Mouse (Mus musculus) left cerebral cortex, adult 6 months (tissue): ENCODE measurements around the gene A630073D07Rik. TPM values are rescaled to one million over a fixed set of nuclear protein-coding genes. Genes with fewer than 3 reads are reported as not detected.

Experiments used
- long read RNA-seq, 2 experiments: library from polyadenylated mRNA; unstranded; transcript quantifications; one replicate each; pipeline ENCODE4 v2.0.0; 2019 to 2020
- polyA plus RNA-seq: library from polyadenylated mRNA; unstranded; fragments of <200 nt; fragmentation: Nextera tagmentation; gene quantifications from 2 replicates; pipeline ENCODE4 v1.2.3, GENCODE M21; 2021

The A630073D07Rik gene
- not detected in 2 replicates for polyA plus RNA-seq
- long read RNA-seq, experiment 1, result 0 reads
- long read RNA-seq, experiment 2, result 0 reads

GRCm38 (mm10) chr6:132651426-132651825 lies at the start of gene A630073D07Rik:
Gene A630073D07Rik (minus strand): TSS chr6:132651526.

GRCm38 (mm10) chr6:132700907-132701306 lies 49.6 kb upstream of the A630073D07Rik start, which contains the start of gene Tas2r121:
Gene Tas2r121 (minus strand): TSS chr6:132701007.

GRCm38 (mm10) chr6:132656653-132657052 lies 5.3 kb upstream of the A630073D07Rik start, which contains the start of gene Tas2r120:
Gene Tas2r120 (plus strand): TSS chr6:132656953.

GRCm38 (mm10) chr6:132595613-132596012 lies 55.7 kb downstream of the A630073D07Rik start, which contains the start of gene Prp2:
Gene Prp2 (plus strand): TSS chr6:132595913.

Other genes with a start within 250 kb of the A630073D07Rik start
- gene Prh1, start 81.7 kb downstream of the A630073D07Rik start, polyA plus RNA-seq, result not detected in 2 replicates
- not detected in 2 replicates for gene Prp2, start 55.6 kb downstream of the A630073D07Rik start, polyA plus RNA-seq
- gene Tas2r120, start 5.4 kb upstream of the A630073D07Rik start, polyA plus RNA-seq, result not detected in 2 replicates
- gene Tas2r121, start 49.5 kb upstream of the A630073D07Rik start, polyA plus RNA-seq, result not detected in 2 replicates
- not detected in 2 replicates for gene Tas2r122, start 60.4 kb upstream of the A630073D07Rik start, polyA plus RNA-seq
- not detected in 2 replicates for gene Tas2r115, start 86.5 kb upstream of the A630073D07Rik start, polyA plus RNA-seq
- not detected in 2 replicates for gene Tas2r124, start 103.2 kb upstream of the A630073D07Rik start, polyA plus RNA-seq
- not detected in 2 replicates for gene Tas2r102, start 110.6 kb upstream of the A630073D07Rik start, polyA plus RNA-seq
- gene Tas2r136, start 126.6 kb upstream of the A630073D07Rik start, polyA plus RNA-seq, result not detected in 2 replicates
- gene Tas2r117, start 151.3 kb upstream of the A630073D07Rik start, polyA plus RNA-seq, result not detected in 2 replicates
- gene Tas2r123, start 195.6 kb upstream of the A630073D07Rik start, polyA plus RNA-seq, result not detected in 2 replicates
- gene Tas2r116, start 203.9 kb upstream of the A630073D07Rik start, polyA plus RNA-seq, result not detected in 2 replicates
- gene Tas2r110, start 216.5 kb upstream of the A630073D07Rik start, polyA plus RNA-seq, result not detected in 2 replicates
- not detected in 2 replicates for gene Tas2r113, start 241.5 kb upstream of the A630073D07Rik start, polyA plus RNA-seq